Mouse (Mus musculus): ENCODE data around the gene 4930467E23Rik. TPM values are rescaled to one million over a fixed set of nuclear protein-coding genes. Genes with fewer than 3 reads are reported as not detected.
"Not testable (repeated sequence)": the region's sequence is repeated elsewhere in the genome, so short reads cannot be mapped to it uniquely, and the experiment has no call there.

The 4930467E23Rik gene
- total RNA-seq (2021), result under 1 TPM; 0.67 to 0.91 TPM
- long read RNA-seq, experiment 1, result 0 reads
- long read RNA-seq, experiment 2, result 0 reads

DNA sequence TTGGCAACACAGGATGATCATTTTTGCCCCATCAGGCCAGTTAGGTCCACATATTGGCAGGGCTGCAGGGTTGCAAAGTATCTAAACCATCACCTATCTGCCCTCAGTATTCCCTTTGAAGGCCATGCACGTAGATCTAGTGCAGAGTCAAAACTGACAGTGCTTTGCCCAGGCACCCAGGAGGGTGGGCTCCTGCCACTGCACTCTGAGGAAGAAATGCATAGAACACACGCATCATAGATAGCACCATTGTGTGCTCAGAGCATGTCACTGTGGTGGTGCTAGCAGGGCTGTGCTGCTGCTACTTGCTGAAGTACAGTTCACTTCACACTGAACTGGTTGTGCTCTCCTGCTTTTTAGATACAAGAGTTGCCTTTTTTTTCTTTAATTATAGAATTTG, at the start of gene 4930467E23Rik:
TSS of gene 4930467E23Rik (plus strand) at position 301 of the 400 bp plus-strand sequence.
- DNase-seq (ENCODE audit: low spot score in 2 of 2), result not testable (repeated sequence)

DNA sequence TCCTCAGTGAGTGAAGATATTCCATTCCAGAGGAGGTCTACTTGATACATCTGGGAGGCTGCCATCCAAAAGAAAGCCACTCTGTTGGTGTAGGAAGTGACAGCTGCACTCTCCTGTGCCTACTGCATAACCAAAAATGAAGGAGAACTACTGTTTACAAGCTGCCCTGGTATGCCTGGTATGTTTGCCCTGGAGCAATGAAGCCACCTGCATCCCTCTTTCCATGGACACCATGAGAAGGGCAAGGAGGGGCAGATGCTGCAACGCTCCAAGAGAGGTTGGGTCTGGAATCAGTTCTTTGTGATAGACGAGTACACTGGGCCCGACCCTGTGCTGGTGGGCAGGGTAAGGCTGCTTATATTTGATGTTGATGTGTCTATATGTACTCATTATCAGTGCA, 47.1 kb upstream of the 4930467E23Rik start:
- not testable (repeated sequence) for DNase-seq (ENCODE audit: low spot score in 2 of 2)

DNA sequence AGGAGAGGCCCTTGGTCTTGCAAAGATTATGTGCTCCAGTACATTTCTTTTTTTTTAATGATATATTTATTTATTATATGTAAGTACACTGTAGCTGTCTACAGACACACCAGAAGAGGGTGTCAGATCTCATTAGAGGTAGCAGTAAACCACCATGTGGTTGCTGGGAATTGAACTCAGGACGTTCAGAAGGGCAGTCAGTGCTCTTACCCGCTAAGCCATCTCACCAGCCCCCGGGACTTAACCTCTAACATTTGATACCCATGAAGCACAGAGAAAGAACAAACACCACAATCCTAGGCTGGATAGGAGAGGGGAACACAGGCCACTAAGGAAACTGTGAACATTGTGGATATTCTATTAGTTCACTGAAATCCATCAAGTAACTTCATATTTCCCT, 43.9 kb upstream of the 4930467E23Rik start:
- not testable (repeated sequence) for DNase-seq (ENCODE audit: low spot score in 2 of 2)

DNA sequence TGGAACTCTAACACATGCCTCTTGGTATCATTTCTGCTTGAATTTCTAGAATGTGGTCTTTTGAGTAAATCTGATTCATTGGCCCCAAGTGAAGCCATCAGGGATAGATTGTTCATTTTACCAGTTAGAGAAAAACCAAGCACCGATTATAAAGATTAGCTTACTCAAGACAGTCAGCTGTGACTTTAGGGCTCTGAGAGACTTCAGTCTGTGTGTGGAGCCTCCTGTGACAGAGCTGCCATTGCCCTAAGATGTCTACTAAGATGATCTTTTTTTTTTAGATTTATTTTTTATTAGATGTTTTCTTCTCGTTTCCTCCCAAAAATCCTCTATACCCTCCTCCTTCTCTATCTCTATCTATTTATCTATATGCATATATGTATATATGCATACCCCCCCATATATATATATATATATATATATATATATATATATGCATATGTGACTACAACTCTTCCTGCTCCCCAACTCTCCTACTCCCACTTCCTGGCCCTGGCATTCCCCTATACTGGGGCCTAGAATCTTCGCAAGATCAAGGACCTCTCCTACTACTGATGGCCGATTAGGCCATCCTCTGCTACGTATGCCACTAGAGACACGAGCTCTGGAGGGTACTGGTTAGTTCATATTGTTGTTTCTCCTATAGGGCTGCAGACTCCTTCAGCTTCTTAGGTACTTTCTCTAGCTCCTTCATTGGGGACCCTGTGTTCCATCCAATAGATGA, 40.4 kb upstream of the 4930467E23Rik start:
- not testable (repeated sequence) for DNase-seq (ENCODE audit: low spot score in 2 of 2)

DNA sequence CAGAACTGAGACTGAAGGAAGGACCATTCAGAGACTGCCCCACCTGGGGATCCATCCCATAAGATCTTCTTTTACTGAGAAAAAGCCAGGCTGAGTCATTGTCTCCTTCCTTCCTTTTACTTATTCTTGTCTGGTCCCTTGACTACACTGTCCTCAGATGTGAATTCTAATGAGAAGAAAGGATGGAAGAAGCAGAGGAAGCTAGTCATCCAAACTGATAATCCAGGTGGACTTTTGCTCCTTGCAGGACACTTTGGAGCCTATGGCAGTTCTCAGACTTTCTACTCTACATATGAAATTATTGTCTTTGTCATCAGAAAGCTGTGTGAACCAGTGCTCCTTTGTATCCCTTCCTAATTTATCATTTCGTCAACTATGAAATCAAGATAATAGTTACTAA, 39.6 kb upstream of the 4930467E23Rik start:
- DNase-seq (ENCODE audit: low spot score in 2 of 2), result not testable (repeated sequence)

DNA sequence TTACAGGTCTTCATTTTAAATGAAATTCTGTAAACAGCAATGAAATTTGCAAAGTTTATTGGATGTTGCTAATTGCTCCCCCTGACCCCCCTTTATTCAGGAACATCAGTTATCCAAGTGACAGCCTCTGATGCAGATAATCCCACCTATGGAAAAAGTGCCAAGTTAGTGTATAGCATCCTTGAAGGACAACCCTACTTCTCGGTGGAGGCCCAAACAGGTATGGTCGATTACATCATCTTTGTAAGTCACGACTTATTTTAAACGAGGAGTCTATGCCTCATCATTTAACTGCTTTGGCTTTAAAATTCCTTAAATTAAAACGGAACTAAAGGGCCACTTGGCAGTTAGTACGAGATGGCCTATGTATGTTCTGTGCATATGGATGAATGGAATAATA, 38.0 kb upstream of the 4930467E23Rik start:
- DNase-seq (ENCODE audit: low spot score in 2 of 2), result not testable (repeated sequence)

DNA sequence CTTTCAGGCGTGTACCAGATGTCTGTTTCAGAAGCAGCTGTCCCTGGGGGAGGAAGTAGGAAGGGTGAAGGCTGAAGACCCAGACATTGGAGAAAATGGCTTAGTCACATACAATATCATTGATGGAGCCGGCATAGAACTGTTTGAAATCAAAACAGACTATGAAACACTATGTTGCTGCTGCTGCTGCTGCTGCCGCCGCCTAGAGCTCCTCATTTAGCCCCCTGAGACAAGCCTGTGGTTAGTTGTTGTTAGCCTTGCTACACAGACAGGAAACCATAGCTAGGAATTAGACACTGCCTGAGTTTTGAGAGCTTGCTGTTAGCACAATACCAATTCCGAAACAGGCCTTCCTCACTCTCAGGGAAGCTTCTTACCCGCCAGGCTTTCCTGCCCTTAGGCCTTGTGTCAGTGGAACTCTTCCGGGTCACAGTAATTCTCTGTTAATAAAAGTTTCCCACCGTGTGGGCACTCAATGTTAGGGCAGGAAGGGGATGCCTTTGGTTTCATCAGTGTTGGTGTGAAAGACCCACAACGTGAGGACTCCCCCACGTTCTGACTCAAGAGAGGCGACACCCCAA, 31.8 kb upstream of the 4930467E23Rik start:
- not testable (repeated sequence) for DNase-seq (ENCODE audit: low spot score in 2 of 2)

DNA sequence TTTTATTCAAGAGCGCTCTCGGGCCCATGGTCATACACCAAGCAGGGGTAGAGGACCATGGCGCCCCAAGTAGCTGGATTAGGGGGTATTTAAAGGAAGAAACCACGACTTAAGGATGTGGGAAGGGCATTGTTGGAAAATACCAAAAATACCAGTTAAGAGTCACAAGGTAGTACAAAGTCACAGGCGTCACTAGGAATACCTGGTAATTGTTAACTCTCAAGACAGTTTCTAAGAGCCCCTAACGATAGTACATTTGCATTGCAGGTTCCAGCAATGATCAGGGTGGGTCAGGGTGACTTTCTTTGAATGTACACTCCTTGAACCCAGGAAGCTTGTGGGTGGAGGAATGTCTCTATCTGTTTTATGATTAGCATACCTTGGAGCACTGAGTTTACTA, 31.3 kb upstream of the 4930467E23Rik start:
- not testable (repeated sequence) for DNase-seq (ENCODE audit: low spot score in 2 of 2)

DNA sequence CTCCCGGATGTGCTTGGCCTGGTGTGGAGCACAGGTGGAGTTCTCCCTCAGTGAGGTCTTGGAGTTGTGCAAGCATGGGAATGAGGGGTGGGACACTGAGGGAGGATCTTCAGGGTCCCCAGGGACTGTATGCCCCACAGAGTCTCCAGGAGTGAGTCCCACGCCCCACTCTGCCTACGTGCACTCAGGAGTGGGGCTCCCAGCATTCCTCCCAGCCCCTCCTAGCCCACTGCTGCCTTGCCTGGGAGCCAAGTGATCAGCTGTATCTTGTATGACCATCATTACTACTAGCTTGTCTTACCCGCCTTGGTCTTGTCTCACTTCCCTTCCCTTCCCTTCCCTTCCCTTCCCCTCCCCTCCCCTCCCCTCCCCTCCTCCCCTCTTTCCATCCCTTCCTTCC, 30.7 kb upstream of the 4930467E23Rik start:
- DNase-seq (ENCODE audit: low spot score in 2 of 2), result not testable (repeated sequence)

DNA sequence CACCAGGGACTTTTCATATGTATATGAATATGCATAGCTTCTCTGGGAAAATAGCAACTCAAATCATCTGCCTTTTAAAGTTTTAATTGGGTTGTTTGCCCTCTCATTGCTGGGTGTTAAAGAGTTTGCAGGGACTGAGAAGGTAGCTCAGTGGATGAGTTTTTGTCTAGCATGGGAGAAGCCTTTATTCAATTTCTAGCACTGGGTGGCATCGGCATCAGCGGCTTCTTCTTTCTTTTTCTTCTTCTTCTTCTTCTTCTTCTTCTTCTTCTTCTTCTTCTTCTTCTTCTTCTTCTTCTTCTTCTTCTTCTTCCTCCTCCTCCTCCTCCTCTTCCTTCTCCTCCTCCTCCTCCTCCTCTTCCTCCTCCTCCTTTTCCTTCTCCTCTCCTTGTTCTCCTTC, 28.1 kb upstream of the 4930467E23Rik start:
- not testable (repeated sequence) for DNase-seq (ENCODE audit: low spot score in 2 of 2)

DNA sequence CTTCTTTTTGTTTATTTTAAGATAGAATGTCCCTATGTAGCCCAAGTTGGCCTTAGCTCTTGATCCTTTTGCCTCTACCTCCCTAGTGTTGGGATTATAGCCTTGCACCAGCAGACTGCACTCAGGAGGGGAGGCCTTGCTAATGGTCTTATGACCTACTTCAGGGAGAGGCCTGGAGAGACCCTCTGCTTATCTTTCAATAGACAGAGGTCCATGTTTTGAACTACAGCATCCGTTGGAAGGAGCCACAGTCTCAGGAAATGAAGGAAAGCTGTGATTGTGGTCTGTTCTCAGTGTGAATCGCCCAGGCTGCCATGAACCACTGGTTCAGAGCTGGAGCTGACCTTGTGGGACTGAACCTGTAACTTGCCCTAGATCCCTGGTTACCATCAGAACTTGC, 27.1 kb upstream of the 4930467E23Rik start:
- DNase-seq (ENCODE audit: low spot score in 2 of 2), result not testable (repeated sequence)

DNA sequence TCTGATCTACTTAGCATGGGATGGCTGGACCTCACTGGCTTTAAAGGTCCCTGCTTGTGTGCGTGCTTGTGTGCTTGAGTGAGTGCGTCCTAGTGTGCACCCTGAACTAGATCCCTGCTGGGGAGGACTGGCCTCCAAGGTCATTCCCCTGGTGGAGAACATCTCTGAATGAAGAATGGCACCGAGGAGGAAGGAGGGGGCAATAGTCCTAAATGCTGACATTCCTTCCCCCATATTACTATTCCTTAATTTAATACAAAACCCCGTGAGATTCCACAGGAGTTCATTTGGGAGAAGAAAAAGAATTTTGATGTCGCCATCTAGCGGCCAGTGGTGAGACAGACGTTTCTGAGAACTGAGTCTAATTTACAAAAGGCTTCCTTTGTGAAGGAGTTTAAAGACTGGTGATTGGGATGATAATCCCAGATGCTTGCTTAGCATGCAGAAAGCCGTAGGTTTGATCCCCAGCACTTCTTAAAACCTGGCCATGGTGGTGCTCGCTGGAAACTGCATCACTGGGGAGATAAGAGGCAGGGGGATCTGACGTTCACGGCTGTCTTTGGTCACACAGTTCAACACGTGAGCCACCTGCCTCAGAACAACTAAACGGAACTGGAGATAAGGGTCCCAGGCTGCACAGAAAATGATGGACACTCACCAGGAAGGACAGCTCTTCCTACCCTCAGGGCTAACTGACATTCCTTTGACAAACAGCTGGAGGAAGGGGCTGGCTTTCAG, 26.2 kb upstream of the 4930467E23Rik start:
- peak; percentile 94 to 97 for DNase-seq (ENCODE audit: low spot score in 2 of 2)

DNA sequence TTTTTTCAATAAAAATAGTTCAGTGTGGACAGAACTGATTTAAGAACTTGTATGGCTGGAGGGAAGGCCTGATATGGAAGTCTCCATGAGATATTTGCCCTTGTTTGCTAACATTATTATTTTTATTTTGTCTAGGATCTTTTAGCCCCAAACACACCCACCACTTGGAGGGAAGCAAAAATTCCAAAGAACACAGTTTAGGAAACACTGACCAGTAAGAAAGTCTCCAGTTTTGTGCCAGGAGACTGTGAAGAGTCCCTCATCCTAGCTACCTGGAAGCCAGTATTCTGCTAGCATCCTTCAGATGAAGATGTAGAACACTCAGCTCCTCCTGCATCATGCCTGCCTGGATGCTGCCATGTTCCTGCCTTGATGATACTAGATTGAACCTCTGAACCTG, 25.5 kb upstream of the 4930467E23Rik start:
- not testable (repeated sequence) for DNase-seq (ENCODE audit: low spot score in 2 of 2)

DNA sequence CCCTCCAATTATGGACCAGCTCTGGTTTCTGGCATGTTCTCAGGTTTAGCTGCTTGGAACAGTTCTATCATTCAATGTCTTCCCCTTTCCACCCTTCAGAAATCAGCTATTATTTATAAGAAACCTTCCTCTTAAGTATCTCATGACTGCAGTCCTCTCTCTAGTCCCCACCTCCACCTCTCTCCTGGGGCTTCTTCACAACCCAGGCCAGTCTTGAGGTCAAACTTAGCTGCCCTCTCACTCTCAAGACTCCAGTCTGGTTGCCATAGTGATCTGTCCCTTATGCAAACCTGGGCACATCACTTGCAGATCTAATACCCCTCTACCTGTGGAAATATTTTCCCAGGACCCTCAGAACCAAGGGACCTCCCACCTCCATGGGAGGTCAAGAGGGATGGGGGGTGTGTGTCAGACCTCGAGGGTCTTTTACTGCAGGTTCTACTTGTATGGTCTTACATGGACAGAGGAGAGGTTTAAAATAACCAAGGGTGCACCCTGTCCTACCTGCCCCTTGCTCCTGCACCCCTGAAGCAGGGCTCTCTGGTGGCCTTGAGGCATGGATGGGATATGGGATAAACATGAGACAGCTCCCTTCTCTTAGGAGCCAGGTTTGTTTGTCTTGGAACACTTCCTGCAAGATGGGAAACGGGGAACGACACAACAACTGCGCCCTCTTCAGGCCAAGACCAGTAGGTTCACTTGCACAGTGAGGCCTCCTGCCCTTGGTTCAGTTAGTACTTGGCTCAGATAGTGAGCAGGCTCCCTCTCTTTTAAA, 24.7 kb upstream of the 4930467E23Rik start:
- DNase-seq (ENCODE audit: low spot score in 2 of 2), result not testable (repeated sequence)

DNA sequence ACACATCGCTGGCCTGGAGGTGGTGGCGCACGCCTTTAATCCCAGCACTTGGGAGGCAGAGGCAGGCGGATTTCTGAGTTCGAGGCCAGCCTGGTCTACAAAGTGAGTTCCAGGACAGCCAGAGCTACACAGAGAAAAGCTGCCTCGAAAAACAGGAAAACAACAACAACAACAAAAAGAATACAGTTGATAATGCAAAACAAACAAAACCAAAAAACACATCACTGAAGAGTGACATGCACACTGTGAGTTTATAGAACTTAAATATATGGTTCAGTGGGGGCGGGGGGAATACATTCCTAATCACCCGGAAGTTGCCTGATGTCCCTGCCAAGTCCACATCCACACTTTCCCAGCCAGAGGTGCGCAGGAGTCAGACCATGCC, 24.2 kb upstream of the 4930467E23Rik start:
- DNase-seq (ENCODE audit: low spot score in 2 of 2), result not testable (repeated sequence)

DNA sequence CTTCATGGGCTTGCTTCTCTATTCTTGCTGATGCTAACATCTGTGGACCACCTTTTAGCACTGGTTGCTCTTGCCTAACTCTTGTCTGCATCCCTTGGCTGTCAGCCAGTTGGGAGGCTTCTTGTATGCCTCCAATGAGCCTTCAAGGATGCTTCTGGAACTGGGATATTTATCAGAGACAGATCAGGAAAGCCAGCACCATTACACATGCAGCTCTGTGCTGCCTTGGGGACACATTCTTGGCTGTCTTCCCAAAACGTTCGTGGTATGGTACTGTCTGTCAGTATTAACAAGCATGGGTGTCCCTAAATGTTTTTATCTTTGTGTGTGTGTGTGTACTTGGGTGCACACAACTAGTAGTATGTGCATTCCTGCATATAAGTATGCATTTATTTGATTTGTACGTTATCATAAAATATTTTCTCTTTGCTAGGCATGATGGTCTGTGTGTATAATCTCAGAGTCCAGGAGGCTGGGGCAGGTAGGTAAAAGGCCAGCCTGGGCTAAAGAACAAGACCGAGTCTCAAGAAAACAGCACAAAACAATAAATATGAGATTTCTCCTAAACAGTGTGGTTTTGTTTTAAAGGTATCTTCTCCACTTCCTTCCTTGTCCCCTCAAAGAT, 23.2 kb upstream of the 4930467E23Rik start:
- not testable (repeated sequence) for DNase-seq (ENCODE audit: low spot score in 2 of 2)

DNA sequence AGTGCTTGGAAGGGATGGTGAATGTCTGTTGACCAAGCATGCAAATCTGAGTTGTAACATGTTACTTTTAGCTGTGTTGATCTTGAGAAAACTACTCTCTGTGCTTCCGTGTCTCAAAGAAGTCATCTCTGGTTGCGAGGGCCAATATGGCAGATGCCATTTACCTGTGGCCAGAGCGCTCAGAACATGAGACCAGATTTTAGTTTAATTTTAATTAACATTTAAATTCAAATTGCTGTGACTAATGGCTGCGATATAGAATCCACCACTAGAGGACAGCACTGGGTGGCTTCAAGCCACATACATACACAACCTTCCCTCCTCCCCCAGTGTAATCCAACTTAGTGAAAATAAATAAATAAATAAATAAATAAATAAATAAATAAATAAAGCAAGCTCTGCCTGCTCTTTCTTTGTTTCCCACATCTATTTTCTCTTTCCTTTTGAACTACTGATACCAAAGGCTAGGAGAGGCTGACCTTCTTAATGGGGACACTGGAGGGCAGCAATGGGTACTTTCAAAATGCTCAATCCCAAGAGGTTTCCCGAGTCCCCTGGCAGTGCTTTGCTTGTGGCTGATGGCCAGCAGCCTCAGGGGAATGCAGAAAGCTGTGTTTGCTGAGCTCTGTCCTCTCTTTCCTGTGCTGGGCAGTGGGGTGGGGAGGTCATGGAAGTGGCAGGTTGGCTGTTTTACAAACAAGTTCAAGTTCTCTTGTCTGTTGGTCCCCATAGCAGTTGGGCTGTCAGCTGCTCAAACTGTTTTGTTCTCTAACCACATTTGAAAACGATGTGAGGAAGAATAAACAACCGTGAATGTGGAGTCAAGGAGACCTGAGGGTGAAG, 22.2 kb upstream of the 4930467E23Rik start:
- DNase-seq (ENCODE audit: low spot score in 2 of 2), result peak; percentile 88 to 95

DNA sequence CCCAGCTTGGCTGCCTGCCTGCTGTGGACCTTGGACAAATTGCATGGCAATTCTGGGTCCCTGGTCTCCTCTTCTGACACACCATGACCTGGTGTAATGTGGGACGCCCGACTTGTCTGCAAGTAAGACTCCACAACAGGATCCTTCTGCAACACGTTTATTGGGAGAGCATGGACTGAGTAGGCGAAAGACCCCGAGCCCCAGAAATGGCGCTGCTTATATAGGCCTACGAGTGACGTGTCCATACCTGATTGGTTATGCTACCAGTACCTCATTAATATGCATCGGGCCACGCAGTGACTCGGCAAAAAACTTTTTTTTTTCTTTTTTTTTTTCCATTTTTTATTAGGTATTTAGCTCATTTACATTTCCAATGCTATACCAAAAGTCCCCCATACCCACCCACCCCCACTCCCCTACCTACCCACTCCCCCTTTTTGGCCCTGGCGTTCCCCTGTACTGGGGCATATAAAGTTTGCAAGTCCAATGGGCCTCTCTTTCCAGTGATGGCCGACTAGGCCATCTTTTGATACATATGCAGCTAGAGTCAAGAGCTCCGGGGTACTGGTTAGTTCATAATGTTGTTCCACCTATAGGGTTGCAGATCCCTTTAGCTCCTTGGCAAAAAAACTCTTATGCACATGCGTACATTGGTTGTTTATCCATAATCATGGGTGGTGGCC, 21.5 kb upstream of the 4930467E23Rik start:
- DNase-seq (ENCODE audit: low spot score in 2 of 2), result not testable (repeated sequence)

DNA sequence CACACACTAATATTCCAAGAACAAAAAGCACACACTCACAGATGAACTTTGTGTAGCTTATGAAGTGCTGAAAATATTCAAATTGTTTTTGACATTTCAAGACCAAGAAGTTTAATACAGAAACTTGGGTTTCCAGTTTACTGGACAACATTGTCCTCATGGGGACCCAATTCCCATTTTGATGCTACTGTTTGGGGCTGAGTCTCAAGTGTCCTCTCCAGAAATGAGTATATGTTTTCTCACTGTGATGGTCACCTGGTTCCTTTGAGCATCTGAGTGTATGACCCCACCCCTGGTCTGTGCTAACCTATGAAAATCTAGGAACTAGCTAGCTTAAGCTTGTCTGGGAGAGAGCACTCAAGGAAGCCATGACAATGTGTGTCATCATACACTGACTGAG, 20.4 kb upstream of the 4930467E23Rik start:
- DNase-seq (ENCODE audit: low spot score in 2 of 2), result not testable (repeated sequence)

All from layer of hippocampus, postnatal 14 days (tissue).